Mouse (Mus musculus) cerebellum, adult 11 months (tissue): ENCODE measurements around the gene Erbb2.

ENCODE experiments used
- DNase-seq: peaks from one replicate; pipeline ENCODE4 v3.0.0; 2022

Gene Erbb2

GRCm38 (mm10) chr11:98459071-98459741, 46.9 kb downstream of the Erbb2 start:
- DNase-seq = no peak

- DNase-seq = no peak
These were observed 47.6 kb downstream of the Erbb2 start for GRCm38 (mm10) chr11:98459860-98460259.

- no peak for DNase-seq
These were observed 48.9 kb downstream of the Erbb2 start for GRCm38 (mm10) chr11:98461109-98461720.

- no peak for DNase-seq
These were observed 50.0 kb downstream of the Erbb2 start for GRCm38 (mm10) chr11:98462255-98462654.

GRCm38 (mm10) chr11:98463911-98464310, 51.6 kb downstream of the Erbb2 start:
- DNase-seq = no peak

- no peak for DNase-seq
These were observed 52.2 kb downstream of the Erbb2 start for GRCm38 (mm10) chr11:98464516-98464915.

GRCm38 (mm10) chr11:98469761-98470714, 57.8 kb downstream of the Erbb2 start:
- DNase-seq = no peak

- DNase-seq = no peak
These were observed 58.5 kb downstream of the Erbb2 start for GRCm38 (mm10) chr11:98470795-98471194.

- no peak for DNase-seq
These were observed 60.4 kb downstream of the Erbb2 start for GRCm38 (mm10) chr11:98472696-98473095.

- DNase-seq = no peak
These were observed 61.7 kb downstream of the Erbb2 start for GRCm38 (mm10) chr11:98473916-98474479.

- DNase-seq = no peak
These were observed 62.7 kb downstream of the Erbb2 start for GRCm38 (mm10) chr11:98474967-98475366.

- DNase-seq = no peak
These were observed 63.6 kb downstream of the Erbb2 start for GRCm38 (mm10) chr11:98475630-98476433.

GRCm38 (mm10) chr11:98476434-98476807, 64.2 kb downstream of the Erbb2 start:
- DNase-seq = no peak

GRCm38 (mm10) chr11:98477011-98477701, 64.9 kb downstream of the Erbb2 start:
- no peak for DNase-seq

- no peak for DNase-seq
These were observed 67.0 kb downstream of the Erbb2 start for GRCm38 (mm10) chr11:98479026-98479939.

GRCm38 (mm10) chr11:98479940-98480497, 67.7 kb downstream of the Erbb2 start:
- no peak for DNase-seq

- DNase-seq = no peak
These were observed 69.0 kb downstream of the Erbb2 start for GRCm38 (mm10) chr11:98481231-98481630.

- no peak for DNase-seq
These were observed 69.8 kb downstream of the Erbb2 start for GRCm38 (mm10) chr11:98482067-98482466.

- no peak for DNase-seq
These were observed 73.5 kb downstream of the Erbb2 start for GRCm38 (mm10) chr11:98485749-98486148.
